Mouse (Mus musculus) layer of hippocampus, postnatal 14 days (tissue): ENCODE data around the gene BC035947. TPM values are rescaled to one million over a fixed set of nuclear protein-coding genes. Genes with fewer than 3 reads are reported as not detected.
"Not testable (repeated sequence)": the region's sequence is repeated elsewhere in the genome, so short reads cannot be mapped to it uniquely, and the experiment has no call there.

Source experiments
- DNase-seq, 2 experiments: peaks; one replicate each; pipeline ENCODE4 v3.0.0; 2021 to 2022; ENCODE audit warnings: low spot score in 2 of 2, mixed read lengths in 1 of 2
- total RNA-seq, 2 experiments: library from RNA; stranded (reverse); gene quantifications; 2 replicates each; pipeline ENCODE4 v1.2.3; 2021

Gene BC035947
- total RNA-seq, 2 experiments from 2014 or later, result 0.14 to 0.17 TPM

DNA sequence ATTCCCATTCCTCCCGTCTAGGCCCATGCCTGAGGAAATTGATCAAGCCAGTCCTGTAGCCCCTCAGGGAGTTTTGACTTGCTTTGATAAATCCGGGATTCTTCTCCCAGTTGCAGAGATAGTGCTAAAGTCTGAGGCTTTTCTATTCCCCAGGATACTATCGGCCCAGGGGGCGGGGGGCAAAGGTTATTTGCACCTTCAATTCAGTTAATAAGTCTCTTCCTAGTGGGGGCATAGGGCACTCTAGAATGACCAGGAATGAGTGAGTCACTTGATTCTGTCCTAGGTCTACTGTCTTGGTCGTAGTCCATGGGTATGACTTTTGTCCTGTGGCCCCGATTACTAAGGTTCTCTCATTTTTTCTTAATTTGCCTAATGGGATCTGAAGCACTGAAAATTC is 9.4 kb downstream of the BC035947 start:
- DNase-seq, result no peak

- not testable (repeated sequence) for DNase-seq
These were observed 10.1 kb downstream of the BC035947 start for GRCm38 (mm10) chr1:78501856-78502255.

DNA sequence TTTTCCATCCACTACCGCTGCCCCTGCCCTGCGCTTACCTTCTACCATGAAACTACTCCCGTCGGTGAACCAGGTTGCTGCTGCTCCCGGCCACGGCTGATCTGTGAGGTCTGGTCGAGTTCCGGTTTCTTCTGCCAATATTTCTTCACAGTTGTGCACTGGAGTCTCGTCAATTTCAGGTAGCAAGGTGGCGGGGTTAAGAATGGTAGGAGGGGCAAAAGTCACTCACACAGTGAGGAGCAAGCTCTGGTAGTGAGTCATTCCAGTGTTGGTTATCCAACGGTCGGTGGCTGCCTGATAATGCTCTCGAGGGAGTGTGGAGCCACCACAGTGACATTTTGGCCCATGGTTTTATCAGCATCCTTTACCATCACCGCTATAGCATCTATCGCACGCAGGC is 10.9 kb downstream of the BC035947 start:
- DNase-seq, result no peak

DNA sequence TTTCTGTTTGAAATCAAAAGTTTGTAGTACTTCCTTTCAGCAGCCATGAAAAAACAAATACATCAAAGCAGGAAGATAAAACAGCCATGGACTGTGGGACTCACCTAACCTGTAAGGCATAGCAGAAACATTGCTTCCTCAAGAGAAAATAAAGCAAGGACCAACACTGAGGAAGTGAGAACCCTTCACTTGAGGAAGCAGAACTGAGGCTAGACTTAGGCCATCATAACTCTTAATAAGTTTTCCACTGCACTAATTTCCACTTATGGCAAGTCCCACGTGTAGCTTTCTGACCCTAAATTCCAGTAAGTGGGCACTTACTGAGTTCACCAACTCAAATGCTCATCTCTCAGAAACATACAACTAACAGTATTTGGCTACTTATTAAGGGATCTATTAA is 21.8 kb downstream of the BC035947 start:
- no peak for DNase-seq

DNA sequence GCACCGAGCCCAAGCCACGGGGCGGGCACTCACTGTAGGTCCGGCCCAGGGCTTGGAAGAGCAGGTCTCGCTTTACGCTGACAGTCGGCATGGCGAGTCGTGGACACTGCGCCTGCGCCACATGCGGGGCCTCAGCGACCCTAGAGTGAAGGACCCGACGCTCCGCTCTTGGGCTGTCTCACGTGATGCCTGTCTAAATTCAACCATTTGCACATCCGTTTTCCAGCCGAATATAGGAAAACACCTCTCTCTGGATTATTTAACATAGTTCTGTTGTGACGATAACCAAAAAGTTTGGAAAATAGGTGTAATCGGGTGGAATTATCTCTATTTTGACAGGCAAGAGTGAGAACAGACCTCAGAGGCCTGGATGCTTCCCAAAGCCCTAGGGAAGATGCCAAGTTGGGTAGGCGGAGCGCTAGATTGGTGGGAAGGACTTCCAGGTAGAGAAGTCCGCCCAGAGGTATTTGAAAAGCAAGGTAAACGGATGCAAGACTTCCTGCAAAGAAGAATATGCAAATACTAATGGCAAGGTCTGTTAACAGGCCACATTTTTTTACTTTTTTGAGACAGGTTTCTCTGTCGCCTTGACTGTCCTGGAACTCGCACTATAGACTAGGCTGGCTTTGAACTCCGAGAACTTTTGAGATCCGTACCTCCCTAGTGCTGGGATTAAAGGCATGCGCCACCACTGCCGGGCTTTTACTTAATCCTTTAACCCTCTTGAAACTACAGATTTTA is 23.0 kb downstream of the BC035947 start, which contains the start of gene Farsb:
Farsb (minus strand) TSS at position 146 of the 741 bp plus-strand sequence.
- DNase-seq, result peak; percentile 95 to 96

DNA sequence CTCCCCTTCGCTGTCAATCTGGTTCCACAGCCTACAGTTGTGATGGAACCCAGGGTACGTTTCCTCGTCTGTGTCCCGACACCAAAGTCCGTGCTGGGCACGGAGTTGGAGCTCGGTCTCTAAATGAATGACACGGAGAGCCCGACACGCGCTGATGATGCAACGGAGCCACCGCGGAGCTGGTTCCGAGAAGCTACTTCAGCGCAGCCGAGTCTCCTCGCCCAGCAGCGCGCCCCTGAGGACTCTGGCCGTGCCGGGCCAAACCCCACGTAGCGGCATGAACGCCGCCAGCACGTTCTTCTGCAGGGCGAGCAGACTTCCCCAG is 23.6 kb downstream of the BC035947 start:
- no peak for DNase-seq

GRCm38 (mm10) chr1:78484361-78484760 is 27.6 kb downstream of the BC035947 start:
- DNase-seq, result no peak

GRCm38 (mm10) chr1:78483430-78483829 is 28.5 kb downstream of the BC035947 start:
- DNase-seq, result no peak

DNA sequence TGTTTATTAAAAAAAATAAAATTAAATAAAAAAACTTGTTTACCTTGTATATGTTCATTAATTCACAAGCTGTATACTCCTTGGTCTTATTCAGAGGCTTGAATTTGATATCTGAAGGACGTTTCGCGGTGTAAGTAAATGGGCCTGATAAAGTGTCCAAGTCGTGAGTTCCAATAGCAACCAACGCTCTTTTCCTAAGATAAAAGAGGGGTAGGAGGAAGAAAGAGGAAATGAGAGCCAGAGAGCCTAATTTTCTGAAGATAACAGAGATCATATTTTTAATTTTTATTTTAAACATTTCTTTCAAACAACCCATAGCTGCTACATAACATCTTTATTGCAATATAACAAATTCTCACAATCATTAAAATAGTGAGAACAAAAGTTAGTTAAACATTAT is 39.5 kb downstream of the BC035947 start:
- DNase-seq, result no peak

- peak; percentile 30 to 63 for DNase-seq
These were observed 57.3 kb downstream of the BC035947 start for GRCm38 (mm10) chr1:78454659-78455058.

DNA sequence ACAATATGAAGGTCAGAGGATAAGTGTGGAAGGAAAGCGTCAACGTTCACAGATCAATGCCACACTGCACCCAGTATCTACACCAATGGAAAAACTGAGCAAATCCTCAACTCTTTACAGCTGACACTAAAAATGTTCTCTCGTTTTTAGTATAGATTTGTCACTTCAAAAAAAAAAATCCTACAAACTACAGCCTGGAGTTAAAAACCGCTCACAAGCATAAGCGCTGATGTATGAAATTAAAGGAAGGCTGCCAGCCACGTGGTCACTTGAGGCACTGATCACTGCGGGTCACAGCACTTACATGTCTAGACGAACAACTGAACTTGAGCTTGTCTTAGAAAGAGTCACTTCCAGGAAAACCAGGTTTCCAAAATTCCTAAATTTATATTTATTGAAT is 58.1 kb downstream of the BC035947 start:
- DNase-seq, result no peak

DNA sequence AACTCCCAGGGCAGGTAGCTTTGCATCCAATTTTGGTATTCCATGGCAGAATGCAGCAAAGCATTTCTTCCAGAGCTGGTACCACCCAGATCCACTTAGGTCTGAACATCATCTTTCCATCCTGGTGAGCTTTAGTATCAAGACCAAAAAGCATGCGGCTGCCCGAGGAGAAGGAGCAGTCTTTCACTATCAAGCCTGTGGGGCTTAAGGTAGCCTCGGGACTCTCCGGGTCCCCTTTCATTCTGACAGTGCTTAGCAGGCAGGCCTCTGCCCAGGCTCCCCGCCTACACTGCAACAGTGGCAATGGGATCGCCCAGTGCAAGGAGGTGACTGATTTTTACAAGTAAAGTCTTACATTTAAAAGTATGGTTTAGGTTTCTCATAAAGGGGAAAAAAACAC is 59.4 kb downstream of the BC035947 start:
- no peak for DNase-seq

- no peak for DNase-seq
These were observed 60.7 kb downstream of the BC035947 start for GRCm38 (mm10) chr1:78451070-78451854.

DNA sequence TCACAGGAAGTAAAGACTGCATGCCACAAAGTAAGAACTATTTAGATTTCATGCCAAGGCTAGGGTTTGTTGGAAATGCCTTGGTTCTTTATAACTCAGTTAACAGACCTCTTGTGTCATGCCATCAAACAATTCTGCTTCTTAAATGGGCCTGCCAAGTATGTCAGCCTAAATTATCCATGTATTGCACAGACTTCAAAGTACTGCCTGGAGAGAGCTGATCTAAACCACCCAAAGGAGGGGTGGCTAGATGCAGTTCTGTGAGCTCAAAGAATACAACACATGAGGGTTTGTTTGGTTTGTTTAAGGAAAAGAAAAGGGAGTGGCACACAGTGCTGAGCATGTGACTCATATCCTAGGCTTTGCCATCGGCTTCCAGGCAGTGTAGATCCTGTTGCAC is 63.9 kb downstream of the BC035947 start:
- DNase-seq, result no peak

Other genes starting within 250 kb of the BC035947 start
- 1 to 10 TPM; 2.1 to 4.1 TPM for gene Sgpp2, start 201.8 kb downstream of the BC035947 start, total RNA-seq
- 10 to 100 TPM; 64.3 to 68.0 TPM for gene Farsb, start 23.3 kb downstream of the BC035947 start, total RNA-seq
- gene Mogat1, start 1.2 kb downstream of the BC035947 start, total RNA-seq, result not detected
- 100 to 1,000 TPM; 176 to 182 TPM for gene Acsl3, start 145.7 kb upstream of the BC035947 start, total RNA-seq
- gene Utp14b, start 145.9 kb upstream of the BC035947 start, total RNA-seq, result 10 to 100 TPM; 25.6 to 25.7 TPM